Mouse (Mus musculus) CH12.LX (cell line): ENCODE results near the gene Arhgap35. TPM values are rescaled to one million over a fixed set of nuclear protein-coding genes. Genes with fewer than 3 reads are reported as not detected.

ENCODE experiments used
- DNase-seq: peaks from one replicate; pipeline ENCODE4 v3.0.0-alpha.2; 2013; ENCODE audit errors: extremely low read depth
- H3K27ac ChIP-seq: 2 replicates; pipeline ENCODE4 v1.5.1; 2012; ENCODE audit warnings: low read depth, mild to moderate bottlenecking, control low read depth, moderate library complexity; ENCODE audit not compliant: insufficient read depth
- H3K27me3 ChIP-seq: replicated peaks from 2 replicates; pipeline ENCODE3; 2012; ENCODE audit warnings: inconsistent platforms
- H3K36me3 ChIP-seq, 2 experiments: replicated peaks in 1 of 2; 2 replicates each; pipeline versions ENCODE3 to v1.6.1; 2012; ENCODE audit warnings: inconsistent platforms in 1 of 2, low read length in 1 of 2, mild to moderate bottlenecking in 1 of 2, mixed read lengths in 1 of 2, moderate library complexity in 1 of 2; ENCODE audit not compliant: control insufficient read depth in 1 of 2, insufficient read depth in 1 of 2
- H3K4me1 ChIP-seq, 2 experiments: 2 replicates each; pipeline ENCODE4 v1.6.1; 2012; ENCODE audit warnings: inconsistent platforms in 1 of 2, moderate library complexity in 1 of 2; ENCODE audit not compliant: insufficient read depth in 2 of 2, control insufficient read depth in 1 of 2
- H3K4me2 ChIP-seq: 2 replicates; pipeline ENCODE4 v1.6.1; 2012; ENCODE audit warnings: low read depth, mild to moderate bottlenecking, control low read depth; ENCODE audit not compliant: poor library complexity, insufficient read depth, severe bottlenecking
- H3K4me3 ChIP-seq, 3 experiments: fragments of 150-350 bp in 1 of 3; sonication (generic) in 1 of 3; replicated peaks in 1 of 3; 2 replicates each; pipeline versions ENCODE3 to v1.5.1; 2011 to 2012; ENCODE audit warnings: low read depth in 2 of 3, low read length in 2 of 3, mild to moderate bottlenecking in 2 of 3, moderate library complexity in 2 of 3, control low read depth in 1 of 3, improper control_type of control experiment in 1 of 3, inconsistent platforms in 1 of 3, mixed read lengths in 1 of 3; ENCODE audit not compliant: poor library complexity in 1 of 3
- H3K79me2 ChIP-seq: replicated peaks from 2 replicates; pipeline ENCODE4 v1.6.1; 2012; ENCODE audit warnings: mild to moderate bottlenecking, moderate library complexity; ENCODE audit not compliant: control insufficient read depth, poor library complexity, insufficient read depth, severe bottlenecking; ENCODE audit errors: extremely low read depth
- H3K9ac ChIP-seq: 2 replicates; pipeline ENCODE4 v1.6.1; 2012; ENCODE audit warnings: low read depth, mild to moderate bottlenecking, control low read depth, moderate library complexity; ENCODE audit not compliant: insufficient read depth
- H3K9me3 ChIP-seq: replicated peaks from 2 replicates; pipeline ENCODE3; 2012; ENCODE audit warnings: low read length, inconsistent platforms, mixed read lengths
- BHLHE40 ChIP-seq: IDR thresholded peaks from 2 replicates; pipeline ENCODE4 v1.6.1; 2011; ENCODE audit warnings: mild to moderate bottlenecking, low read depth, low read length, improper control_type of control experiment
- CHD1 ChIP-seq: IDR thresholded peaks from 2 replicates; pipeline ENCODE4 v1.6.1; 2012; ENCODE audit warnings: low read depth, low read length, improper control_type of control experiment, inconsistent platforms
- CHD2 ChIP-seq: IDR thresholded peaks from 2 replicates; pipeline ENCODE4 v1.6.1; 2011; ENCODE audit warnings: low read length, improper control_type of control experiment
- CTCF ChIP-seq, 2 experiments: IDR thresholded peaks in 1 of 2; conservative IDR thresholded peaks in 1 of 2; 2 replicates each; pipeline ENCODE4 v1.5.1; 2011 to 2012; ENCODE audit warnings: low read depth in 2 of 2, low read length in 2 of 2, improper control_type of control experiment in 1 of 2, inconsistent platforms in 1 of 2, mild to moderate bottlenecking in 1 of 2, moderate library complexity in 1 of 2
- ELF1 ChIP-seq: IDR thresholded peaks from 2 replicates; pipeline ENCODE4 v1.6.1; 2014; ENCODE audit warnings: low read depth, mild to moderate bottlenecking, inconsistent platforms, low read length, improper control_type of control experiment
- EP300 ChIP-seq: IDR thresholded peaks from 2 replicates; pipeline ENCODE4 v1.6.1; 2011; ENCODE audit warnings: low read length, improper control_type of control experiment
- ETS1 ChIP-seq: conservative IDR thresholded peaks from 2 replicates; pipeline ENCODE4 v1.6.1; 2012; ENCODE audit warnings: low read depth, mild to moderate bottlenecking, inconsistent platforms, low read length, improper control_type of control experiment, moderate library complexity
- IRF4 ChIP-seq: IDR thresholded peaks from 2 replicates; pipeline ENCODE4 v1.6.1; 2014; ENCODE audit warnings: low read depth, mild to moderate bottlenecking, inconsistent platforms, low read length, improper control_type of control experiment
- KAT2A ChIP-seq: IDR thresholded peaks from 2 replicates; pipeline ENCODE4 v1.6.1; 2012; ENCODE audit warnings: low read length, improper control_type of control experiment, inconsistent platforms; ENCODE audit not compliant: insufficient replicate concordance
- RCOR1 ChIP-seq: conservative IDR thresholded peaks from 2 replicates; pipeline ENCODE4 v1.6.1; 2012; ENCODE audit warnings: low read depth, mild to moderate bottlenecking, inconsistent platforms, low read length, improper control_type of control experiment
- TCF12 ChIP-seq: IDR thresholded peaks from 2 replicates; pipeline ENCODE4 v1.6.1; 2014; ENCODE audit warnings: low read depth, mild to moderate bottlenecking, inconsistent platforms, low read length, improper control_type of control experiment
- UBTF ChIP-seq: IDR thresholded peaks from 2 replicates; pipeline ENCODE4 v1.6.1; 2012; ENCODE audit warnings: low read depth, mild to moderate bottlenecking, inconsistent platforms, low read length, improper control_type of control experiment, moderate library complexity
- USF1 ChIP-seq: IDR thresholded peaks from 2 replicates; pipeline ENCODE4 v1.6.1; 2014; ENCODE audit warnings: low read depth, mild to moderate bottlenecking, inconsistent platforms, low read length, improper control_type of control experiment
- ZC3H11A ChIP-seq: IDR thresholded peaks from 2 replicates; pipeline ENCODE4 v1.6.1; 2012; ENCODE audit warnings: low read depth, mild to moderate bottlenecking, inconsistent platforms, low read length, improper control_type of control experiment
- ZNF384 ChIP-seq: IDR thresholded peaks from 2 replicates; pipeline ENCODE4 v1.6.1; 2012; ENCODE audit warnings: low read depth, low read length, improper control_type of control experiment, inconsistent platforms
- dilution Hi-C: fragments of 300-500 bp; cut with MboI; formaldehyde crosslinking; loops from 2 replicates; pipeline ENCODE4 v1.14.3; 2020; ENCODE audit warnings: low sequenced_read_pairs; ENCODE audit not compliant: extremely low pct_unique_long_range_greater_than_20kb, extremely low pct_ligation_motif_present
- in situ Hi-C: fragments of 300-500 bp; cut with MboI; formaldehyde crosslinking; loops from 3 replicates; pipeline ENCODE4 v1.14.3; 2019; ENCODE audit warnings: low sequenced_read_pairs, low pct_ligation_motif_present, low pct_unique_long_range_greater_than_20kb, mixed read lengths
- polyA plus RNA-seq: library from polyadenylated mRNA; unstranded; fragments of >175 nt; gene quantifications from 2 replicates; pipeline ENCODE4 v1.2.1, GENCODE M21; 2012; ENCODE audit warnings: low read depth; ENCODE audit not compliant: insufficient read length
- total RNA-seq, 2 experiments: library from RNA; depleted of rRNA; stranded (reverse); fragments of 300-350 nt in 1 of 2; fragments of >200 nt in 1 of 2; gene quantifications; 2 replicates each; pipeline ENCODE4 v1.2.3; 2012 to 2014

Arhgap35 gene
- total and polyA plus RNA-seq, 3 experiments = 3.0 to 7.2 (median 5.3) TPM

- DNase-seq = no peak
- H3K79me2 ChIP-seq = no peaks in the 10 kb centered on the region
- TF ChIP-seq ZC3H11A (no peak), CHD1 (no peak)
- H3K27ac ChIP-seq = no peak overlapping the region
- peaks cover 3% of the 10 kb centered on the region for H3K27me3 ChIP-seq
- no peaks in the 10 kb centered on the region for H3K9me3 ChIP-seq
- peaks cover 2 to 30% of the 10 kb centered on the region in 2 experiments for H3K36me3 ChIP-seq
- dilution Hi-C loops = no loop called here
- no peak overlapping the region for H3K4me2 ChIP-seq
- in situ Hi-C loops = no loop called here
- no peak overlapping the region for H3K4me3 ChIP-seq
- peaks cover 5 to 6% of the 10 kb centered on the region in 2 experiments; a peak in 3 of 4 replicates for H3K4me1 ChIP-seq
- H3K9ac ChIP-seq = no peak overlapping the region
Measured at GRCm38 (mm10) chr7:16461151-16461550, 153.6 kb downstream of the Arhgap35 start.

GRCm38 (mm10) chr7:16460566-16460965 lies 154.2 kb downstream of the Arhgap35 start:
- H3K79me2 ChIP-seq = no peaks in the 10 kb centered on the region
- H3K9me3 ChIP-seq = no peaks in the 10 kb centered on the region
- DNase-seq = no peak
- peaks cover 5 to 6% of the 10 kb centered on the region in 2 experiments; a peak in 3 of 4 replicates for H3K4me1 ChIP-seq
- peaks cover 3% of the 10 kb centered on the region for H3K27me3 ChIP-seq
- in situ Hi-C loops (no loop called here), dilution Hi-C loops (no loop called here)
- no peak overlapping the region for H3K4me2 ChIP-seq
- no peak overlapping the region for H3K4me3 ChIP-seq
- H3K36me3 ChIP-seq = peaks cover 8 to 36% of the 10 kb centered on the region in 2 experiments
- TF ChIP-seq BHLHE40 (peak; percentile 46; the same call in 1 of the 2 replicates), ETS1 (no peak)
- no peak overlapping the region for H3K9ac ChIP-seq
- no peak overlapping the region for H3K27ac ChIP-seq

GRCm38 (mm10) chr7:16456289-16456688 lies 158.5 kb downstream of the Arhgap35 start:
- no peak overlapping the region for H3K9ac ChIP-seq
- no peak overlapping the region for H3K4me3 ChIP-seq
- no peaks in the 10 kb centered on the region for H3K27me3 ChIP-seq
- H3K4me2 ChIP-seq = no peak overlapping the region
- no peaks in the 10 kb centered on the region for H3K9me3 ChIP-seq
- H3K27ac ChIP-seq = no peak overlapping the region
- peaks cover 15 to 52% of the 10 kb centered on the region in 2 experiments for H3K36me3 ChIP-seq
- H3K4me1 ChIP-seq = peaks cover 11 to 14% of the 10 kb centered on the region in 2 experiments
- no peak for DNase-seq
- H3K79me2 ChIP-seq = no peaks in the 10 kb centered on the region
- TF ChIP-seq UBTF (no peak), ZNF384 (no peak), CTCF (conservative IDR thresholded peaks at IDR 0.05 in 1 of 2, IDR thresholded peaks at IDR 0.05 in 1 of 2; ENCODE audit: low read depth in 2 of 2, low read length in 2 of 2) (no peak), IRF4 (no peak), ETS1 (no peak), RCOR1 (no peak), EP300 (no peak), ELF1 (no peak), CHD2 (no peak), TCF12 (no peak), KAT2A (no peak), USF1 (no peak)
- in situ Hi-C loops (no loop called here), dilution Hi-C loops (no loop called here)
